Mouse (Mus musculus): ENCODE results near the gene Arid5b. TPM values are rescaled to one million over a fixed set of nuclear protein-coding genes. Genes with fewer than 3 reads are reported as not detected.

Arid5b gene
- total RNA-seq, 1 experiment from 2014 or later: 34.3 TPM

GRCm38 (mm10) chr10:68136480-68137083 is 142.0 kb downstream of the Arid5b start:
- DNase-seq: peak; percentile 91

- no peak for DNase-seq
Observed at GRCm38 (mm10) chr10:68136051-68136450, 142.5 kb downstream of the Arid5b start.

- no peak for DNase-seq
Observed at GRCm38 (mm10) chr10:68135416-68135815, 143.1 kb downstream of the Arid5b start.

GRCm38 (mm10) chr10:68134549-68134948 is 144.0 kb downstream of the Arid5b start:
- DNase-seq: no peak

GRCm38 (mm10) chr10:68134071-68134470 is 144.5 kb downstream of the Arid5b start:
- no peak for DNase-seq

- no peak for DNase-seq
Observed at GRCm38 (mm10) chr10:68132636-68133035, 145.9 kb downstream of the Arid5b start.

- no peak for DNase-seq
Observed at GRCm38 (mm10) chr10:68132154-68132553, 146.4 kb downstream of the Arid5b start.

GRCm38 (mm10) chr10:68129651-68130050 is 148.9 kb downstream of the Arid5b start:
- no peak for DNase-seq

GRCm38 (mm10) chr10:68129009-68129408 is 149.5 kb downstream of the Arid5b start:
- no peak for DNase-seq

- no peak for DNase-seq
Observed at GRCm38 (mm10) chr10:68128441-68128848, 150.1 kb downstream of the Arid5b start.

- peak; percentile 42 for DNase-seq
Observed at GRCm38 (mm10) chr10:68127604-68128256, 150.8 kb downstream of the Arid5b start.

GRCm38 (mm10) chr10:68127104-68127503 is 151.4 kb downstream of the Arid5b start:
- DNase-seq: peak; percentile 26

- no peak for DNase-seq
Observed at GRCm38 (mm10) chr10:68126551-68126950, 152.0 kb downstream of the Arid5b start.

- no peak for DNase-seq
Observed at GRCm38 (mm10) chr10:68125919-68126550, 152.5 kb downstream of the Arid5b start.

- no peak for DNase-seq
Observed at GRCm38 (mm10) chr10:68124985-68125384, 153.6 kb downstream of the Arid5b start.

GRCm38 (mm10) chr10:68123446-68123845 is 155.1 kb downstream of the Arid5b start:
- DNase-seq: no peak

- no peak for DNase-seq
Observed at GRCm38 (mm10) chr10:68121960-68122359, 156.6 kb downstream of the Arid5b start.

GRCm38 (mm10) chr10:68121251-68121650 is 157.3 kb downstream of the Arid5b start:
- no peak for DNase-seq

GRCm38 (mm10) chr10:68120011-68120410 is 158.5 kb downstream of the Arid5b start:
- DNase-seq: no peak

GRCm38 (mm10) chr10:68119285-68119684 is 159.3 kb downstream of the Arid5b start:
- peak; percentile 29 for DNase-seq

- DNase-seq: no peak
Observed at GRCm38 (mm10) chr10:68114955-68115354, 163.6 kb downstream of the Arid5b start.

- DNase-seq: no peak
Observed at GRCm38 (mm10) chr10:68113645-68114044, 164.9 kb downstream of the Arid5b start.

- DNase-seq: no peak
Observed at GRCm38 (mm10) chr10:68112983-68113382, 165.6 kb downstream of the Arid5b start.

- no peak for DNase-seq
Observed at GRCm38 (mm10) chr10:68110607-68111006, 167.9 kb downstream of the Arid5b start.

Measured in adrenal gland, postnatal 14 days (tissue).